Mouse (Mus musculus) bone marrow macrophage, adult 2 months (primary cell): ENCODE data around the gene Tex14.

Experiments used
- CTCF ChIP-seq: IDR thresholded peaks from 2 replicates; pipeline ENCODE4 v1.5.1; 2012; ENCODE audit warnings: low read depth, mild to moderate bottlenecking, low read length, moderate library complexity
- POLR2A ChIP-seq: IDR thresholded peaks from 2 replicates; pipeline ENCODE4 v1.6.1; 2012; ENCODE audit warnings: mild to moderate bottlenecking, low read depth, low read length, borderline replicate concordance

GRCm38 (mm10) chr11:87555106-87555703, 150.3 kb downstream of the Tex14 start:
- TF ChIP-seq POLR2A = no peak
- no peak for TF ChIP-seq CTCF
